8 mouse cellular contexts compared by ENCODE assay signal in genomic region chr11:85234990-85235841, GRCm38 (mm10). TPM values are rescaled to one million over a fixed set of nuclear protein-coding genes. Genes with fewer than 3 reads are reported as not detected.
DNase-seq lines count a peak whose midpoint lies in the region; ATAC-seq and TF ChIP-seq lines count a peak whose summit lies in the region.

TSS of gene Appbp2 (minus strand) at chr11:85235130.

- ATAC-seq in forebrain, embryonic 15.5 days (replicated peaks): peak; percentile 98
- peak; percentile 79 for ATAC-seq in neutrophil, adult 5-6 weeks (ENCODE audit: extremely low read depth, insufficient number of reproducible peaks, low FRiP score, poor library complexity, severe bottlenecking)

- peak within 1 kb of the TSS; percentile 88 for H3K4me3 ChIP-seq in forebrain, embryonic 15.5 days
- peak within 1 kb of the TSS; percentile 78 for H3K4me3 ChIP-seq in lung, adult 2 months (replicated peaks; ENCODE audit: extremely low read depth, low read depth, low read length)
- H3K4me3 ChIP-seq in thymus, adult 2 months (ENCODE audit: control insufficient read depth, insufficient read depth, low read length): peak within 1 kb of the TSS; percentile 96

- peak within 1 kb of the TSS; percentile 90 for H3K9ac ChIP-seq in forebrain, embryonic 15.5 days (replicated peaks)

- DNase-seq in ES-CJ7 (ENCODE audit: low read depth, low spot score): peak; percentile 96
- peak; percentile 85 for DNase-seq in cerebellum, adult 11 months
- peak; percentile 86 for DNase-seq in heart, postnatal 25 days (ENCODE audit: low spot score)
- peak; percentile 86 to 94 for DNase-seq in layer of hippocampus, adult 18-20 months (ENCODE audit: low spot score in 2 of 2)
- peak; percentile 92 for DNase-seq in lung, adult 2 months
- peak; percentile 92 for DNase-seq in thymus, adult 2 months

- peaks cover 20% of the 10 kb centered on the region for H3K4me1 ChIP-seq in forebrain, embryonic 15.5 days
- H3K4me1 ChIP-seq in lung, adult 2 months (ENCODE audit: control insufficient read depth, insufficient read depth, low read length): peaks cover 2% of the 10 kb centered on the region; the same call in 1 of the 2 replicates
- peaks cover 7% of the 10 kb centered on the region for H3K4me1 ChIP-seq in thymus, adult 2 months (replicated peaks; ENCODE audit: control insufficient read depth, insufficient read depth, low read length)

- intact Hi-C loops in heart, postnatal 25 days (cut with DNase I): loop anchor here (5.0 kb wide), 1 partner anchor 77 kb away; the partner anchor contains the start of gene Ppm1d

- H3K27me3 ChIP-seq in forebrain, embryonic 15.5 days: no peaks in the 10 kb centered on the region
- H3K27me3 ChIP-seq in thymus, adult 2 months (ENCODE audit: control insufficient read depth, insufficient read depth, low read length): no peaks in the 10 kb centered on the region

- peak within 1 kb of the TSS; percentile 97 for H3K27ac ChIP-seq in forebrain, embryonic 15.5 days (replicated peaks)
- peak within 1 kb of the TSS; percentile 66 for H3K27ac ChIP-seq in thymus, adult 2 months (ENCODE audit: control insufficient read depth, insufficient read depth, low read length)

- WGBS in forebrain, embryonic 15.5 days: 5% methylated on average over 48 of the region's 48 CpGs
- WGBS in lung, adult 2 months: 5% methylated on average over 48 of the region's 48 CpGs
- 4% methylated on average over 48 of the region's 48 CpGs for WGBS in thymus, adult 2 months

- H3K4me2 ChIP-seq in forebrain, embryonic 15.5 days (replicated peaks): peak within 1 kb of the TSS; percentile 82

- no peaks in the 10 kb centered on the region for H3K9me3 ChIP-seq in forebrain, embryonic 15.5 days

- no peaks in the 10 kb centered on the region for H3K36me3 ChIP-seq in forebrain, embryonic 15.5 days
- no peaks in the 10 kb centered on the region for H3K36me3 ChIP-seq in thymus, adult 2 months (ENCODE audit: control insufficient read depth, insufficient read depth, low read length)

- peak; percentile 92; the same call in 1 of the 2 replicates for TF ChIP-seq POLR2A in lung, adult 2 months (IDR thresholded peaks at IDR 0.05; ENCODE audit: borderline replicate concordance, extremely low read depth, low read depth, low read length)
- peak; percentile 92 for TF ChIP-seq POLR2A in thymus, adult 2 months (IDR thresholded peaks at IDR 0.05; ENCODE audit: control insufficient read depth, extremely low read depth, insufficient read depth, low read length, poor library complexity)

- no peak for TF ChIP-seq CTCF in lung, adult 2 months (IDR thresholded peaks at IDR 0.05; ENCODE audit: insufficient read depth, low read length)
- TF ChIP-seq CTCF in thymus, adult 2 months (IDR thresholded peaks at IDR 0.05; ENCODE audit: borderline replicate concordance, control insufficient read depth, extremely low read depth, insufficient read depth, low read length, poor library complexity): 0 out of 2 replicates have a peak, but pooled peaks have one; percentile 10

RNA-seq across cellular contexts. Expression of gene Appbp2, which starts in this region (rescaled TPM):
- 48.8 and 51.7 TPM in 2 replicates for polyA plus RNA-seq in forebrain, embryonic 15.5 days (2015; fragmentation: Nextera tagmentation; extraction: Ambion mirVana)
- 10 to 100 TPM; 15.2 to 17.5 TPM for total RNA-seq in heart, postnatal 25 days (2021)
- 10 to 100 TPM; 49.0 to 50.9 TPM for total RNA-seq in layer of hippocampus, adult 18-20 months (2021)
- 10.2 and 11.1 TPM in 2 replicates for polyA plus RNA-seq in lung, adult 2 months (2012; rRNA removed)
- 22.8 and 25.3 TPM in 2 replicates for total RNA-seq in neutrophil, adult 5-6 weeks (2017)
- polyA plus RNA-seq in thymus, adult 2 months (2012; rRNA removed): 13.8 and 17.8 TPM in 2 replicates

Comparison
In these comparisons a context has a peak if more than half of its experiments do, and no peak if none do; other contexts are left out.
1. Peak in every context shown above with its lines: DNase-seq, ATAC-seq, H3K4me3 ChIP-seq and H3K27ac ChIP-seq.